ENCODE assay signal across 28 mouse cellular contexts in the genomic region with DNA sequence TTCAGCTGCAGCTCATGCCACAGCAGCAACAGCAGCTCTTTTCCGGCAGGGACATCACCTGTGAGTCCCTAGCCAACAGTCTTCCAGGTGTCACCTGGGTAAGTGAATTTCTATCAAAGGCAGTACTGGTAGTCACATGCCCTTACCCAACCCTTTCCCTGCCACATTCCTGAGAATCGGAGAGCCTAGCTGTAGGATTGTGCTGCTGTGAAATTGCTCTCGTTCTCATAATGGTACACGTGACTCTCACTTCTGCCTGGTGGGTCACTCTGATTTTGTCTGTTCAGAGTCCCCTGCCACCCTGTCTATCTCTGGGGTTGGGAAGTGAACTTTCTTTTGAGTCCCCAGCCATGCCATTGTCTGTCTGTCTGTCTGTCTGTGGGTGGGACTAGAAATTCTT.
DNase-seq lines count a peak whose midpoint lies in the region; ATAC-seq lines count a peak whose summit lies in the region.
"Had no signal": no experiment of that assay in that cellular context is flagged by ENCODE, and none has a peak within 500 bp of the region (broad histone marks: within the 10 kb centered on the region; RNA-seq: fewer than 3 reads in every experiment).

No protein-coding gene starts in this region.

- peak; percentile 54; the same call in 1 of the 2 replicates for ATAC-seq in heart, embryonic 14.5 days (ENCODE audit: insufficient number of reproducible peaks, insufficient read depth, low FRiP score, low read depth)
- no peak for ATAC-seq in hindbrain, embryonic 11.5 days (ENCODE audit: low FRiP score)
- no peak for ATAC-seq in hindbrain, embryonic 14.5 days (ENCODE audit: low FRiP score)
- 0 out of 2 replicates have a peak, but pooled peaks have one; percentile 14 for ATAC-seq in midbrain, embryonic 13.5 days
- no peak for ATAC-seq in midbrain, embryonic 16.5 days
- ATAC-seq: activated CD4-positive, CD25-positive, alpha-beta regulatory T cell, adult 4 months; forebrain, embryonic 14.5 days; intestine, embryonic 16.5 days had no signal

- H3K27me3 ChIP-seq in heart, embryonic 14.5 days (ENCODE audit: control insufficient read depth, insufficient read depth, low read length) = no peaks in the 10 kb centered on the region
- no peaks in the 10 kb centered on the region for H3K27me3 ChIP-seq in hindbrain, embryonic 11.5 days (ENCODE audit: control insufficient read depth, insufficient read depth, low read length)
- no peaks in the 10 kb centered on the region for H3K27me3 ChIP-seq in hindbrain, embryonic 14.5 days (ENCODE audit: control insufficient read depth, insufficient read depth, low read length)
- H3K27me3 ChIP-seq in midbrain, embryonic 13.5 days = no peaks in the 10 kb centered on the region
- H3K27me3 ChIP-seq in midbrain, embryonic 16.5 days (ENCODE audit: control insufficient read depth, insufficient read depth, low read depth, low read length) = no peaks in the 10 kb centered on the region
- H3K27me3 ChIP-seq: CH12.LX had no signal

- no peak overlapping the region for H3K9ac ChIP-seq in heart, embryonic 14.5 days (ENCODE audit: low read length)
- H3K9ac ChIP-seq in hindbrain, embryonic 11.5 days (ENCODE audit: low read depth, low read length) = no peak overlapping the region
- no peak overlapping the region for H3K9ac ChIP-seq in hindbrain, embryonic 14.5 days
- no peak overlapping the region for H3K9ac ChIP-seq in midbrain, embryonic 13.5 days (replicated peaks)
- no peak overlapping the region for H3K9ac ChIP-seq in midbrain, embryonic 16.5 days (ENCODE audit: low read depth, low read length)
- H3K9ac ChIP-seq: liver, embryonic 14.5 days had no signal

- peak; percentile 8 for DNase-seq in embryo, embryonic 11 days
- no peak for DNase-seq in embryo, embryonic 10 days (ENCODE audit: low spot score)
- DNase-seq in heart, adult 11 months = no peak
- peak; percentile 10 for DNase-seq in hindbrain, embryonic 11.5 days (ENCODE audit: low spot score)
- no peak for DNase-seq in hindbrain, embryonic 14.5 days (ENCODE audit: low spot score)
- DNase-seq: adrenal gland, adult 2 months; adrenal gland, postnatal 36 days; cerebellum, adult 2 months; cerebellum, postnatal 14 days; gastrocnemius, postnatal 25 days; heart, adult 2 months; kidney, adult 8-10 months; kidney, postnatal 14 days; liver; lung, adult 2 months; lung, postnatal 14 days; right cerebral cortex, adult 18-20 months; spleen, adult 18-20 months; thymus, postnatal 14 days had no signal

- WGBS in heart, embryonic 14.5 days = 34% methylated on average over 4 of the region's 4 CpGs
- WGBS in hindbrain, embryonic 11.5 days = 46% methylated on average over 4 of the region's 4 CpGs
- whole genome bisulfite sequencing in hindbrain, embryonic 14.5 days = 45% methylated on average over 4 of the region's 4 CpGs
- 66% methylated on average over 4 of the region's 4 CpGs for WGBS in midbrain, embryonic 13.5 days
- WGBS in midbrain, embryonic 16.5 days = 67% methylated on average over 4 of the region's 4 CpGs

- no peaks in the 10 kb centered on the region for H3K36me3 ChIP-seq in heart, embryonic 14.5 days (ENCODE audit: control insufficient read depth, insufficient read depth, low read length)
- no peaks in the 10 kb centered on the region for H3K36me3 ChIP-seq in hindbrain, embryonic 11.5 days (ENCODE audit: control insufficient read depth, insufficient read depth, low read length)
- H3K36me3 ChIP-seq in hindbrain, embryonic 14.5 days (replicated peaks; ENCODE audit: control insufficient read depth, insufficient read depth) = no peaks in the 10 kb centered on the region
- H3K36me3 ChIP-seq in midbrain, embryonic 13.5 days = no peaks in the 10 kb centered on the region
- no peaks in the 10 kb centered on the region for H3K36me3 ChIP-seq in midbrain, embryonic 16.5 days (ENCODE audit: control insufficient read depth, insufficient read depth, low read length)
- H3K36me3 ChIP-seq: midbrain, embryonic 10.5 days had no signal

- no peak overlapping the region for H3K4me3 ChIP-seq in heart, embryonic 14.5 days (ENCODE audit: control insufficient read depth in 1 of 2, insufficient read depth in 1 of 2, low read depth in 1 of 2, low read length in 2 of 2)
- no peak overlapping the region for H3K4me3 ChIP-seq in hindbrain, embryonic 11.5 days (ENCODE audit: low read depth, low read length)
- no peak overlapping the region for H3K4me3 ChIP-seq in hindbrain, embryonic 14.5 days (replicated peaks; ENCODE audit: low read length)
- no peak overlapping the region for H3K4me3 ChIP-seq in midbrain, embryonic 13.5 days (replicated peaks)
- H3K4me3 ChIP-seq in midbrain, embryonic 16.5 days (ENCODE audit: low read depth, low read length) = no peak overlapping the region
- H3K4me3 ChIP-seq: heart, adult 2 months; midbrain, embryonic 10.5 days had no signal

- H3K4me1 ChIP-seq in heart, embryonic 14.5 days (ENCODE audit: control insufficient read depth in 2 of 2, insufficient read depth in 2 of 2, low read length in 2 of 2) = peaks cover 11 to 35% of the 10 kb centered on the region in 2 experiments
- no peaks in the 10 kb centered on the region for H3K4me1 ChIP-seq in hindbrain, embryonic 11.5 days (replicated peaks; ENCODE audit: control insufficient read depth, insufficient read depth, low read length)
- H3K4me1 ChIP-seq in hindbrain, embryonic 14.5 days (replicated peaks; ENCODE audit: control insufficient read depth, insufficient read depth, low read length) = peaks cover 10% of the 10 kb centered on the region; the same call in 1 of the 2 replicates
- peaks cover 24% of the 10 kb centered on the region for H3K4me1 ChIP-seq in midbrain, embryonic 13.5 days (replicated peaks)
- H3K4me1 ChIP-seq in midbrain, embryonic 16.5 days (ENCODE audit: control insufficient read depth, insufficient read depth, low read length) = peaks cover 24% of the 10 kb centered on the region

- H3K9me3 ChIP-seq in heart, embryonic 14.5 days (ENCODE audit: control insufficient read depth, low read length) = no peaks in the 10 kb centered on the region
- no peaks in the 10 kb centered on the region for H3K9me3 ChIP-seq in hindbrain, embryonic 11.5 days (ENCODE audit: control insufficient read depth, low read length)
- no peaks in the 10 kb centered on the region for H3K9me3 ChIP-seq in hindbrain, embryonic 14.5 days (ENCODE audit: control insufficient read depth, low read length)
- no peaks in the 10 kb centered on the region for H3K9me3 ChIP-seq in midbrain, embryonic 13.5 days
- H3K9me3 ChIP-seq in midbrain, embryonic 16.5 days (replicated peaks; ENCODE audit: control insufficient read depth, low read length, poor library complexity, severe bottlenecking) = no peaks in the 10 kb centered on the region
- H3K9me3 ChIP-seq: midbrain, embryonic 10.5 days had no signal

- peak overlapping the region in 1 of 2 experiments; percentile 40; a peak in 2 of 4 replicates for H3K27ac ChIP-seq in heart, embryonic 14.5 days (replicated peaks in 1 of 2; ENCODE audit: control insufficient read depth in 1 of 2, insufficient read depth in 1 of 2, low read depth in 2 of 2, low read length in 2 of 2)
- H3K27ac ChIP-seq in hindbrain, embryonic 11.5 days (ENCODE audit: low read depth, low read length) = no peak overlapping the region
- H3K27ac ChIP-seq in hindbrain, embryonic 14.5 days = no peak overlapping the region
- H3K27ac ChIP-seq in midbrain, embryonic 13.5 days = no peak overlapping the region
- H3K27ac ChIP-seq in midbrain, embryonic 16.5 days (ENCODE audit: low read length) = no peak overlapping the region
- H3K27ac ChIP-seq: heart, adult 2 months; liver, embryonic 14.5 days; midbrain, embryonic 10.5 days had no signal

- peak overlapping the region; percentile 22; the same call in 1 of the 2 replicates for H3K4me2 ChIP-seq in heart, embryonic 14.5 days (ENCODE audit: low read length)
- no peak overlapping the region for H3K4me2 ChIP-seq in hindbrain, embryonic 11.5 days (replicated peaks; ENCODE audit: low read depth, low read length)
- no peak overlapping the region for H3K4me2 ChIP-seq in hindbrain, embryonic 14.5 days (replicated peaks)
- no peak overlapping the region for H3K4me2 ChIP-seq in midbrain, embryonic 13.5 days (replicated peaks)
- no peak overlapping the region for H3K4me2 ChIP-seq in midbrain, embryonic 16.5 days (ENCODE audit: low read length)

Comparison
In these comparisons a context has a peak if more than half of its experiments do, and no peak if none do; other contexts are left out.
1. DNase-seq: peak in embryo, embryonic 11 days (single experiment) and hindbrain, embryonic 11.5 days (single experiment); none in embryo, embryonic 10 days (single experiment), heart, adult 11 months (single experiment) and hindbrain, embryonic 14.5 days (single experiment).
2. ATAC-seq: peak in heart, embryonic 14.5 days (single experiment) and midbrain, embryonic 13.5 days (single experiment); none in hindbrain, embryonic 11.5 days (single experiment), hindbrain, embryonic 14.5 days (single experiment) and midbrain, embryonic 16.5 days (single experiment).